ENCODE assay signal across 26 mouse cellular contexts in genomic region chr1:155510263-155510662, GRCm38 (mm10). TPM values are rescaled to one million over a fixed set of nuclear protein-coding genes. Genes with fewer than 3 reads are reported as not detected.
A peak's percentile ranks its signal among the peaks of the same experiment; 100 is the strongest.
DNase-seq lines count a peak whose midpoint lies in the region; ATAC-seq and TF ChIP-seq lines count a peak whose summit lies in the region.
"Had no signal": no experiment of that assay in that cellular context is flagged by ENCODE, and none has a peak within 500 bp of the region (broad histone marks: within the 10 kb centered on the region; RNA-seq: fewer than 3 reads in every experiment).

No protein-coding gene starts in this region.

- CTCF ChIA-PET in Patski (lab: Charles Lee) = no interaction called here

- ATAC-seq in Patski = peak; percentile 85
- ATAC-seq: activated CD4-positive, CD25-positive, alpha-beta regulatory T cell, adult 4 months; forebrain, embryonic 14.5 days; forebrain, postnatal 0 days; hindbrain, postnatal 0 days; inflammation-experienced regulatory T-cells, adult 6 months; intestine, embryonic 16.5 days had no signal

- DNase-seq in adrenal gland, adult (ENCODE audit: inconsistent age in 2 of 2, low spot score in 1 of 2) = peak; percentile 54 to 67
- no peak for DNase-seq in adrenal gland, postnatal 10 days
- peak; percentile 32 for DNase-seq in adrenal gland, postnatal 25 days
- DNase-seq in adrenal gland, postnatal 4 days (ENCODE audit: low spot score in 2 of 2) = no peak
- DNase-seq in 416B (ENCODE audit: low read depth) (peak; percentile 12), Patski (ENCODE audit: low read depth, low spot score) (no peak)
- DNase-seq in heart, postnatal 10 days = no peak
- no peak for DNase-seq in gastrocnemius, postnatal 4 days (ENCODE audit: low spot score in 2 of 2)
- DNase-seq: cerebellum, adult 11-12 months; cerebellum, adult 8-10 months; cerebellum, postnatal 10 days; cerebellum, postnatal 36 days; forebrain, postnatal 0 days; gastrocnemius, postnatal 10 days; gastrocnemius, postnatal 36 days; heart, adult 11 months; heart, postnatal 4 days; kidney, adult 18-20 months; kidney, adult 9 months had no signal

- POLR2A ChIA-PET in Patski (lab: Charles Lee) = no interaction called here

- in situ Hi-C loops in Patski (cut with MboI; ENCODE audit: low pct_unique_long_range_greater_than_20kb) = no loop called here

- no peaks in the 10 kb centered on the region for H3K27me3 ChIP-seq in Patski
- H3K27me3 ChIP-seq: embryonic facial prominence, embryonic 12.5 days; embryonic facial prominence, embryonic 15.5 days had no signal

- intact Hi-C loops in heart, postnatal 10 days (cut with DNase I) = no loop called here

- TF ChIP-seq CTCF in Patski (IDR thresholded peaks at IDR 0.05) = no peak

RNA-seq across cellular contexts. Expression of gene Acbd6, which starts 47.7 kb away (rescaled TPM):
- total RNA-seq in adrenal gland, postnatal 10 days (2021) = 10 to 100 TPM; 76.9 to 83.9 TPM
- total RNA-seq in adrenal gland, postnatal 25 days (2021) = 64.9 and 81.0 TPM in 2 replicates
- total RNA-seq in adrenal gland, postnatal 4 days (2021) = 10 to 100 TPM; 90.1 to 95.7 TPM
- polyA plus RNA-seq in Patski (2021) = 105 TPM
- 10 to 100 TPM; 63.4 to 64.7 TPM for total RNA-seq in heart, postnatal 10 days (2021)
- 10 to 100 TPM; 57.9 to 59.5 TPM for total RNA-seq in gastrocnemius, postnatal 4 days (2021)

Comparison
In these comparisons a context has a peak if more than half of its experiments do, and no peak if none do; other contexts are left out.
1. DNase-seq: peak in adrenal gland, adult (2 of 2), adrenal gland, postnatal 25 days (single experiment) and 416B (single experiment); none in adrenal gland, postnatal 10 days (single experiment), adrenal gland, postnatal 4 days (0 of 2), Patski (single experiment), heart, postnatal 10 days (0 of 2) and gastrocnemius, postnatal 4 days (0 of 2).